Mouse (Mus musculus) frontal cortex, postnatal 36 days (tissue): ENCODE results near the gene Mpc1.

Experiments used
- DNase-seq, 2 experiments: peaks; one replicate each; pipeline ENCODE4 v3.0.0; 2022; ENCODE audit warnings: low spot score in 2 of 2

Gene Mpc1

DNA sequence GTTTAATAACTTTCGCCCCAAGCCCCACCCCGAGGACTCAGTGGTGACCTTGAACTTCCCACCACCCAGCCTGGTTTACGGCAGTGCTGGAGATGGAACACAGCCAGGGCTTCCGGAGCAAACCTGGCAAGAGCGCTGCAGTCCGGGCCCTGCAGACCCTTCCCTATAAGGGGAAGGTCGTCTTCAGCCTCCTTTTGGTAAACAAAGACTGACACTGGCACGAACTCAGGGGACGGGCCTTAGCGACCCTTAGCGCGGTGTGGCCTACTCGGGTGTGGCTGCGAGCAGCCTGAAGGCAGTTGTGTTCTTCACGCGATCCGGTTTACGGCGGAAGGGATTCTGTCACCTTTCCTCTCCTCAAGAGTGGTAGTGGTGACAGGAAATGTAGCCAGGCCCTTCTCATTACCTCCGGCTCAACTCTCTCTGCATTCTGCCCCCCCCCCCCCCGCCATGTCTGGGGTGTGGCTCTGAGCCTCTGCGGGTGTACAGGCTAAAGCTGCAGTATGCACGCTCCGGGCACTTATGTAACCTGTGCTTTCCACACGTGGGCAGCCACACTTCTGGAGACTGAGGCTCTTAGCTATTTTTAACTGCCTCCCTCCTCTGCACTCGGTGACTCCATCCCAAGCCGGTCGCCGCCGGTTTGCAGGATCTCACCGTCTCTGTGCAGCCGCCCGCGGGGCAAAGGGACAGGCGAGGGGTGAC lies at the start of gene Mpc1:
Mpc1 (plus strand) TSS at position 84 of the 705 bp plus-strand sequence.
- peak in 1 of 2 experiments; percentile 94 for DNase-seq

DNA sequence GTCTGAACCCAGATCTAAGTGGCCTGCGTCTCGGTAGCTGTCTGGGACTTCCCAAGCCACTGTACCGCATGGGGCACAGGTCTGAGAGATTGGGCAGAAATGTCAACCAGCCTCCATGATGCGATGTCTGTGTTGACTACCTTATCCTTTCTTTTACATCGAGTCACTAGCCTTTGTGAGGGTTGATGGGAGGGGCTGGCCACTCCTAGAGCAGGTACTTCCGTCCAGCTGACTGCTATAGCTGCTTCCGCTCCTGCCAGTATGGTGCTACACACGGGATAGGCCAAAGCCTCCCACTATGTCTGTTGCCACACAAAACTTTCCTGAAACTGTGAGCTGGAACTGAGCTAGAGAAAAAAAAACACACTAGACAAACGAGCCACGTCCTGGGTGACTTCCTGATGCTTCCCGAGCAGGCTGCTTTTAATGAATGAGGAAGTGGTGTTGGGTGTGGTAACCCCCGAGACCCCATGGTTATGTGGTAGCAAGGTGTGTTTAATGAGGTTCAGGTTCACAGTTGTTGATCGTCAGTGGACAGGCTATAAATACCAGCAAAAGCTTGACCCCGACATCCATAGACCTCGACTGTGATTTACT lies 49.0 kb upstream of the Mpc1 start:
- DNase-seq: no peak

DNA sequence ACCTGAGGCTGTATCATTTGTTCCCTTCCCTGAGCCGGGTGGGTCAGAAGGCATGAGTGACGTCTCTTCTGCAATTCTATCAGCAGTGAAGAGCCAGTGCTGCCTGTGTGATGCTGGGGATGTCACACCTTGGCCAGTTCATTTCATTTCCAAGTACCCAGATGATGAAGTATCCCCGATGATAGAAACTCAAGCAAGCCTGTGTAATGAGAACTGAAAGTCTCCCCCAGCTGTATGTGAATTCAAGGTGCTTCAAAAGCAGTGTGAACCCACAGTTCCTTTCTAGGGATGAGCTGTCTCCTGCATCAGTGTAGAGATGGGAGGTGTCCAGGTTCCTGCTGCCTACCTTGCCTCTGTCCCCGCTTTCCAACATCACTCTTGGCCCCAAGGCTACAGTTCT lies 48.2 kb upstream of the Mpc1 start:
- no peak for DNase-seq

DNA sequence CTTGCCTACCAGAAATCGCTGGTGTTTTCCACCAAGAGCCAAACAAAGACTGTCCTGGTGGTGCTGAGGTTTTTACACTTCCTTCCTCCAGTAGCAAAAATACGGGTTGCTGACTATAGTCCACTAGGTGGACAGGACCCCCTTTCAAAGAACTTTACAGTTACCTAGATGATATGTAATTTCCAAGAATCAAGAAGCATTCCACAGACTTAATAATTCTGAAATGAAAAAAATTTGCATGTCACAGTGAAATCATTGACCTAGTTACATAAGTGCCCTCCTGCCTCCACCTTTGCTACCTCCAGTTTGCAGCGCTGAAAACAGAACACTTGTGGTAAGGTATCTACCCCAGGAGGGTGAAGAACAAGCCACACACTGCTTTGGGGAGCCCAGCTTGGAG lies 47.0 kb upstream of the Mpc1 start, which contains the start of gene Ccr6:
Ccr6 (plus strand) TSS at position 301 of the 400 bp plus-strand sequence.
- DNase-seq: no peak

DNA sequence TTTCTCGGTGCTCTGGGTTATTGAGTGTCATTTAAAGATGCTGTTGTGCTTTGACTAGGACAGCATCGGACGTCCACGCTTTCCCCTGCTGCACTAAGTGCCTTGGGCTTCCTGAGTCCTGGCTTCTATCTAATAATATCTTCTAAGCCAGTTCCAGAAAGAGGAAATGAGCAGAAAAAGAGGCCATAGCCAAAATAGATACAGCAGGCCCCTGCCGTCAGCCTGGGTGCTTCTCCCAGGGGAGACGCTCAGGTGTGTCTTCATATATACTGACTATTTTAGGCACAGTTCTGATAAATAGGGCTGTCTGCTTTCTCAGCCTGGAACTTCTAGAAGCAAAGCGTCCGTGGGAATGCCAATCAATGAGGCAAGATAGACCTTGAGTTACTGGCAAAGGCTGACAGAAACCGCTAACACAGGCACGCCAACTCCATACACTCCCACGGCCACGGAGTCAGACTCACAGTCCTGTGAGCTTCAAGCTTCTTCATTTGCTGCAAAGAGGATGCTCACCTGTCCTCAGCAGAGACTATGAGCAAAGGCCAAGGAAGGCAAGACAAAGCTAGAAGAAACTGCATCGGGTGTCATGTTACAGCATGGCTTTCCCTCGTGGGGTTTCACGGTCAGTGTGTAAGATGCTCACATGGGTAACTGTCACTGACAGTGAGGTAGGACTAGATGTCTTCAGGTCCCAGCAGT lies 44.5 kb upstream of the Mpc1 start:
- no peak for DNase-seq

DNA sequence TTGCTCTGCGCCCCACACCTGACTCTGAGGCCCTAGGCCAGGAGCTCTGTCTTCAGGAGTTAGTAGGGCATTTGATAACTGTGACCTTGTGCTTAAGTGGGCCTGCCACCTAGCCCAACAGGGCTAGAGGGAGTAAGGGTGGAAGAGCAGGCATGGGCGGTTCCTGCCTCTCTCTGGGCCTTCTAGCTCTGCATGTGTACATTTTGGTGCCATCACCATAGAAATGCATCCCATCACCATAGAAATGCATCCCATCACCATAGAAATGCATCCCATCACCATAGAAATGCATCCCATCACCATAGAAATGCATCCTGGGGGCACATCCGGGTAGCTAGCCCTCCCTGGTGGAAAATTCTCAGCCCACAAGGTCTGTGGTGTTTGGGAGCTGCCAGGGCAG lies 43.1 kb upstream of the Mpc1 start:
- no peak for DNase-seq

DNA sequence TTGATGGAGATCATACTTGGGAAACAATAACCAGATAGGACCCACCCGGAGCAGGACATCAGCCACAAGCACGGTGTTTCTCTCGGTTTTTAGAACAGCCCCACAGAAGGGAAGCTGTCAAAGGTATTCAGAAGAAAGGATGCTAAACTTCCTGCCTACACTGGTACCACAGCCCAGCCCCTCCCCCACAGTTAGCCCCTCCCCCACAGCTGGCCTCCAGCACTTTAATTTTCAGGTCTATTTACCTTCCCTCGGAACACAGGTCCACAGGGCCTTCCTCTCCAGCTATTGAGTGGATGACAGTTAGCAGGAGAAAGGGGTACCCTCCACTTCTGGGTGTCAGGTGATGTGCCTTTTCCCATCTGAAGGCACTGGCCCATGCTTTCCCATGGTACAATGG lies 42.2 kb upstream of the Mpc1 start:
- no peak for DNase-seq

DNA sequence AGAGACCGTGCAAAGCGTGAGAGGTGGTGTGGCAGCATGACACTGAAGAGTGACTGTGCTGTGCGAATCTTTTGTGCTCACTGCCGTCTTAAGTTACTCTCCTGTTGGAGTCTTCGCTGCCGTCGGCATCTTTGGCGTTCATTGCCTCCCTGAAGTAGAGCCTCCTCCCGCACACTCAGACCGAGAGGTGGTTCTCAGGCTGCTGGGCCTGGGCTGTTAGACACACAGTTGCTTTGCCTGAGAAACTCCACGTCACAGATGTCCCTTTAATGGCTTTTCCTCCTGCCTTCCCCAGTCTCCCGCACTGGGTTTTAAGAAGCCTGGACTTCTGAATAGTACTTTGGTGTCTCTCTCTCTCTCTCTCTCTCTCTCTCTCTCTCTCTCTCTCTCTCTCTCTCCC lies 41.1 kb upstream of the Mpc1 start:
- DNase-seq: no peak

DNA sequence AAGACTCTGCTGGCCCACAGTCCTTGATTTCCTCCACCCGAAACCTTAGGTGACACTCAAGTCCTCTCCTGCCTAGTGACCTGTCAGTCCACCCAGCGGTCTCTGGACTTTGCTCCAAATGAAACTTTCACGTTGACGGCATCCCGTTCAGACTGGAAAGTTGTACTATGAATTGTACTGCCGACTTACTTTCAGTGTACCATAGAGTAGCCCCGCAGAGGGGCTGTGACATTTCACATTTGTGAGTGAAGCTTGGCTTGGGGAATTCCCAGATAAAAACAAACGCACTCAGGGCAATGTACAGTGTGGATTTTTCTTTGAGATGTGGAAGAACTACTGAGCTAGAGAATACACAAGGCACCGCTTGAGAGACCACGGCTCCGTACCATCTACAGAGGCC lies 40.5 kb upstream of the Mpc1 start:
- no peak for DNase-seq

DNA sequence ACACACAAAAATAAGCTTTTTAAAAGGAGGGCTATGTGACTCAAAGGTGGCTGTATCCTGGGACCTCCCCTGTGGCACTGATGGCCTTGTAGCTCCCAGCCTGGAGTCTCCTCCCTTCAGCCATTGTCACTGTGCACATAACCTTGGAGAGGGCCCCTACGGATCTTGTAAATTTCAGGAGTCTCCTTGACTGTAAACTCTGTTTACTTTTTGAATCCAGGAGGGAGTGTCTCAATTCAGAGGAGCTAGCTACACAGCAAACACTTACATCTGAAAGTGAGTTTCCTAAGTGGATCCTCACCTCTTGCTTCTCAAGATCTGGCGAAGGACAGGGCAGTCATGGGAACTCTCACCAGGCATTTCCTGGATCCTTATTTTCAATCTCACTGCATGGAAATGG lies 38.6 kb upstream of the Mpc1 start:
- no peak for DNase-seq

DNA sequence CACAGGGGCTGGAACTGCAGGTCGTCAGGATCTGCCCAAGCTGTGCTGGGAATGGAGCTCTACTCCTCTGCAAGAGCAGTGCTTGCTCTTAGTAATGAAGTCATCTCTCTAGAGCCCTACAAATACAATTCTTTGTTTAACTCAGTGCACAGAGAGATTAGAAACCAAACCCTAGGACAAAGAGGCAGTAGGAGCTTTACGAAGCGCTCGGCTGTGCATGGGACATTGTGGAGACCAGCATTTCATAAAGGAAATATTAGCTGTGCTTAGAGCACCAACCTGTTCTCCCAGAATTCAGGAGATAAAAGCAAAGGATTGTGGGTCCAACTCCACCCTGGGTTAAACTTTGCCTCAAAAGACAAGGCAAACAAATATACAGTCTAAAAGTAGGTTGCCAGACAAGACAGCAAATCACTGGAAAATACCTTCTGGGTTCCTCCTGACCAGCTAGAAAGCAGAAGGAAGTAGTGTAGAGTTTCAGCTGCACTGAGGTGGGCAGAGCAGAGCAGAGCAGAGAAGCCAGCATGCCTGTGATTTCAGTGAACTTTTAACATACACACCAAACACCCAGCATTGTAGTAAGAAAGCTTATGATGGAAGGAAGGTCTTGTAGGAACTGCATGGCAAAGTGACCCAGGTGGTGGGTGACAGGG lies 36.5 kb upstream of the Mpc1 start:
- no peak for DNase-seq

DNA sequence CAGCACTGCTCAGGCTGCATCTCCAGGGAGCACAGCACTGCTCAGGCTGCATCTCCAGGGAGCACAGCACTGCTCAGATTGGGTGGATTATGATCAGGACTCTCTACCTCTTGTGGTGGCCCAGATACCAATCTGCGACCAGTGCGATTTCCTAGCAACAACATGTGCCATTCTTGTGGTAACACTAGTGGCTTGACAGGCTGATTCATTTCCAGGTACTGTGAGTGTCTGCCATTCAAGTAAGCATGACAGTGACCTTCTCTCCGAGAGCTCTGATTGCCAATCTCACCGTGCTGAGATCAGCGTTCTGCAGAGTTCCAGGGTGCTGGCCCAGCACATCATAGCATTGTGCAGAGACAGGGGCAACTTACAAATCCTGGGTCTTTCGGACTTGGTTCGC lies 31.0 kb upstream of the Mpc1 start:
- no peak for DNase-seq

DNA sequence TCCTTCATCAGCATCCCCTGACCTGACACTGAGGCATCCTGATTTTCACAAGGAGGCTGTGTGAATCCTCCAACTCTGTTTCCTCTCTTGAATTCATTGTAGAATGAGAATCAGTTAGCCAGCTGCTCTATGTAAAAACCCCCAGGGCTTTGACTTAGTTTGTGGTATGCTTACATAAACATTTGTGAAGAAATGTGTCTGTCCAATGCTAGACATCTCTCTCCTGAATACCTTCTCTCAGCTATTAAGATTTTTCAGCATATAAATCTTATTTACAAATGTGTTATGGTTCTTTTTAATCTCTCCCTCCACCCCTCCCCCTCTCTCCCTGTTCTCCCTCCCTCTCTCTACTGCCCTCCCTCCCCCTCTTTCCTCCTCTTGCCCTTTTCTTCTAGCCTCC lies 28.4 kb upstream of the Mpc1 start:
- no peak for DNase-seq

DNA sequence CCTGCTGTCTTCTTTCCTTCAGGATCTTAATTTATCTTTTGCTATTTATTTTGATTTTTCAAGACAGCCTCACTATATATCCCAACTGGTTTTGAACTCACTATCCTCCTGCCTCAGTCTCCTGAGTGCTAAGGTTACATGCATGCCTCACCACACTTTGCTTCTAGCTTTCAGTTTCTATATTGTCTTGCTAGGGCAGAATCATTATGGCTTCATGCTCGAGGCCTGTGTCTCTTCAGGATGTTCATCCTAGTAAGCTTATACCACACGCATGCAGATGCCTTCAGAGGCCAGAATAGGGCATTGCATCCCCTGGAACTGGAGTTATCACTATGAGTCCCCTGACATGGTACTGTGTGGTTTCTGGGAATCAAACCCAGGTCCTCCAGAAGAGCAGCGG lies 27.8 kb upstream of the Mpc1 start:
- DNase-seq: no peak

DNA sequence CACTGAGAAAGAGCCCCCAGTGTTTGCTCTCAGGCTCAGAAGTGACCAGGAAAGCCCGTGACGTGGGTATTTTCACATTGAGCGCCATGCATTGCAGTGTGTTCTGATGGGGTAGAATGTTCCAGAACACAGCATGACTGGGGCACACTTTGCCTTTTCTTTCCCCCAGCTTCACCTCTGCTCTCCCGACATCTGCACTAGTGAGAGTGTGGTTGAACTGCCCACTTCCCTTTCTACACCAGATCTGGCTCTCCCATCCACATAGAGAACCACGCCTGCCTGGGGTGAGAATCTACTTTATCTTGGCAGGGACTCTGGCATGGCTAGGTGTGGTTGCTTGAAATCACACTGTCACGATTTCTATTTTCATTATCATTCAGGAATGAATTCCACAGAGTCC lies 27.1 kb upstream of the Mpc1 start:
- DNase-seq: no peak

DNA sequence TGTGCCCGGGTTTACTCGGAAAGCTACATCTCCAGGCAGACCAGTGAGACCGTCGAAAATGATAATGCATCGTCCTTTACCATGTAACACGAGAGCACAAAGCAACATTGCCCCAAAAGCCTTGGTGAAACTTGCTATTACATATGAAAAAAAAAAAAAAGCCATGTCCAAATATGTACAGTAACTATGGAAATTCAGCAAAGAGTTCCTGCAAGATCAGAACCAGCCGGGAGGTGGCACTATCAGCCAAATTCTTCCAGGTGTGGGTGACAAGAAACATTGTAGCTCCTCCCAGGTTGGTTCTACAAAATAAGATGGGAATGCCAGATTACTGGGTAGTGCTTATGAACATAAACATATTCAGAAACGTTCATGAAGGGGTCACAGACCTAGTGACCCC lies 25.7 kb upstream of the Mpc1 start:
- peak in 1 of 2 experiments; percentile 31 for DNase-seq

DNA sequence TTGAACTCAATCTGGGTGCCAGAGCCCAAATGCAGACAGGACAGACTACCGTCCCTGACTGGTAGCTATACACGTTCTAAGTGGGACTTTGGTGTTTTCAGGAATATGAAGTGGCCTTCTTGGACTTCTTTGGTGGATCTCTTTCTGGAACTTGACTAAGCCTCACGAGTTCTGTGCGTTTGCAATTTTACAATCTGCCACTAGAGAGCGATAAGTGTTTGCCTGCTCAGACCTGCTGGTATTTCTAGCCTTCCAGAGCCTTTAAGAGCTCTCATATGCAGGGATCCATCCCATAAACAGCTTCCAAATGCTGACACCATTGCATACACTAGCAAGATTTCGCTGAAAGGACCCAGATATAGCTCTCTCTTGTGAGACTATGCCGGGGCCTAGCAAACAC lies 18.1 kb upstream of the Mpc1 start:
- DNase-seq: peak; percentile 43 to 86

DNA sequence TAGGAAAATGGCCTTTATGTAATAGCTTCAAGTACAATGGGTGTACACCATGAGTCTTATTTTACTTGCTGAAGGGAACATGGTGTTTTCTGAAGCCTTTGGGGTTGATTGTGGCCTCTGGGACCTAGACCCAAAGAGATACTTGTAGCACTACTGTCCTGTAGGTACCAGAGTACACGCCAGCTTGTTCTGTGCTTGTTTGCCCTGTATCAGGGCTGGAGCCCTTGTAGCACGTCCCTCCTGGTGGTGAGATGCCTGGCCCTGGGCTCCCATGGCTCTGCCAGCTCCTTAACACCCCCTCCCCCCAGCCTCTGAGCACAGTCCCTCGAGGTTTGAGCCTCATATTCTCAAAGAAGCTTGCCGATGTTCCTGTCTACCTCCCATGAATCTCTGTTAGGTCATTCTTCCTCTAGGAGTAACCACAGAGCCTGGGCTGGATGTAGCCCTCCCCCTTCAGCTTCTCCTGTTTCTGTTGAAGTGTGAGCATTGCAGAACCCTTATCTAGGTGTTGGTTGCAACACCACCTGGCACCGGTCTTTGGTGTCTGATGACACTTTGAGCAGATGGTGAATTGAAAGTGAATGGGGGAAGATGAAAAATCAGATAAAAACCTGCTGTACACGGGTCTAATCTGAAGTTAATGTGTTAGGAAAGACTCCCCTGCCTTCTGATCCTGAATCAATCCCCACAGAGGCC lies 10.5 kb upstream of the Mpc1 start:
- no peak for DNase-seq

DNA sequence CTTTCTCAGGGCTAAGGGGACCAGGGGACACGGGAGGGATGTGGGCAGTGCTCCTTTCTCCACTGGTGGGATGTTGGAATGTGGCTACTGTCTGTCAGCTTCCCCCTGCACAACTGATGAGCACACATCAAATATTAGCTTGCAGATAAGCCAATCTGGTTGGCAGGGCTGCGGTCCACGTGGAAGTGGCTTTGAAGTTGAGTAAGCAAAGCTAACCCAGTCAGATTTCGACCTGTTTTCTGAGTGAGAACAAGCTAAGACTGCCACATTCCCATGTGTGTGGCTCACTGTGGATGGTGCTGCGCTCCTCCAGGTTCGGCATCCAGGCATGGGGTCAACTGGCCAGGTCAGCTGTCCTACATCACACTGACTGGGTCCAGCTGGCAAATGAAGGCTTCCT lies 9.8 kb upstream of the Mpc1 start:
- DNase-seq: no peak

DNA sequence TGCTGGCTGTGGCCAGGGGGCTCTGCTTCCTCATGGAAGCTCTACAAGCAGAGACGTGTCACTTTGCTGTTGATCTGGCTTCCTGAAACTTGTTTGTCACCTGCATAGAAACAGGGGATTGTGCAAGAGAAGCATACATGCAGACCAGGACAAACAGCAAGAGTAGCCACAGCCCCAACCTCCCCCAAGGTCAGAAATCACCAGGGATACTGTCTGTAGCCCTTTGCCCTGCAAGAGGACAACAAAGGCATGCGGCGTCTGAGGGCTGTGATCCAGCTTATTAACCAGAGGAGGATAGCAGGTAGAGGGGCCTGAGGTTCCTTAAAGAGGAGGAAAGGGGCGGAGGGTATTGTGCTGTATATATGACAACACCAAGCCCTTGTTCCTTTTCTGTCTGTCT lies 6.6 kb upstream of the Mpc1 start:
- no peak for DNase-seq

DNA sequence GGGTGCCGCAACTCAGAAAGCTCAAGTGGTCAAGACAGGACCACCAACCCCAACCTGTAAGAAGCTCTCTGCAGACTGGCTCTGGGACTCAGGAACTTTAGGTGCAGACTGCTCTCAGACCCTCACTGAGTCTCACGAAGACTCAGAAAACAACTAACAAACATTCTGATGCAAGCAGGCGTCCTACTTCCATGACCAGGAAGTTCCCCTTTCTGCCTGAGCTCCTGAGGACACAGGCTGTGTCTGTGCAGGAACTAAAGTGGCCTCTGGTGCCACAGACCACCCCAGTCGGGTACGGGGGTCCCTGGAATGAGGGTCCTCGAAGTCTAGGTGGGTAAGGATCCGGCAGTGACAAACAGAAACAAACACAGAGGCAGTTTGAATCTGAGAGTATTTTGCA lies 6.0 kb upstream of the Mpc1 start:
- no peak for DNase-seq

DNA sequence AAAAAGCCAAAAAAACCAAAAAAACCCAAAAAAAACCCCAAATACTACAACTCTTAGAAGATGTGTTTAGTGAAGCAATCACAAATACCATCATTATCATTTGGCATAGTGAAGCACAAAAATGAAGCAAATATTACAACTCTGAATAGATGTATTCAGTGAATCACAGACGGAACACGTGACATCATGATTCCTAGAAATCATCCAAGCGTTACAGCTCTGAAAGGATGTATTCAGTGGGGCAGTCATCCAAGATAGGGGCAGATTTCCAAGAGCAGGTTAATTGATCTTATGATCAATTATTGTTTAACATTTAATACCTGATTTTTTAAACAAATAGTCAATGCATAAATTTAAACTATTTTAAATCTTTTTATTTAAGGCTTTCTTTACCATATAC lies 5.4 kb upstream of the Mpc1 start:
- DNase-seq: no peak
